Mouse (Mus musculus) adipose tissue, adult 10 weeks (tissue): ENCODE measurements around the gene Olfr376. TPM values are rescaled to one million over a fixed set of nuclear protein-coding genes. Genes with fewer than 3 reads are reported as not detected.

ENCODE experiments used
- polyA plus RNA-seq: library from polyadenylated mRNA; stranded (reverse); fragments of 350-450 nt; fragmentation: Illumina TruSeq; extraction: RNeasy Lipid Tissue Mini Kit (QIAGEN cat#74804); gene quantifications from one replicate; pipeline ENCODE4 v1.2.3, GENCODE M21; 2014; ENCODE audit warnings: low read depth, low replicate concordance

Olfr376 gene
- polyA plus RNA-seq = not detected

DNA sequence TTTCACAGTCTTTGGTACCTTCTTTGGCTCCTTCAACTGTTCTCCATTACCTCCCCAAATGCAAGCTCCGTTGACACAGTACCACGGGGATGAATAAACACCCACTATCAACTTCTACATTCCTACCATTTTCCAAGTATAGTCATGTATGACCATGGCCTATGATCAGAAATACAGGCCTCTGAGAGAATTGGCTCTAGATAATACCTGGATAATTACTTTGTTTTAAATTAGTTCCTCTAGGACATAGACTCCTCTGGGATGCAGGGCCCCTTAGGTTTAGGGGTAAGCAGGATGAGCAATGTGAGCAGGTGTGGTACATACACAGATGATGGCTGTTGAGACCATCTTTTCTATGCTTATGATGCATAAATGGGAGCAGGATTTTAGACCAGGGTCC lies at the start of gene Olfr376:
Olfr376 (plus strand) TSS at position 301 of the 400 bp plus-strand sequence.

DNA sequence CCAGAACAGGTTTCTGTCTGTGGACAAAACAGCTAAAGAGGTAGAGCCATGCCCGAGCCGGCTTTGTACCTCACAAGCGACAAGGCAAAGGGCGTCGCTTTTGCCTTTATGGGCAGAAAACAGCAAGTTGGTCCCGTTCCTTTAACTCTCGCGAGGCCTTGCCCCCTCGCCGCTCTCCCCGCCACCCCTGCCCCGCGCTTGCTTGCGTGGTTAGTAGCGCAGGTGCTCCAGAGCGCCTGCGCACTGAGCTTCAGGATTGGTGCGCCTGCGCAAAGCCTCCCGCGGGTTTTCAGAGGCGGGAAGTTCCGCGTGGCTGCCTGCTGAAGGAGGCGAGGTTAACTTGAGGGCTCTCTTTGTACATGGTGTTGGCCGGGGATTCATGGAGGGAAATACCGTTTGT lies 41.6 kb upstream of the Olfr376 start, which contains the start of the genes Aspa, Gm49340 and Spata22:
Aspa (minus strand) TSS at position 155 of the 400 bp plus-strand sequence.
Gm49340 (plus strand) TSS at position 300 of the 400 bp plus-strand sequence.
Spata22 (plus strand) TSS at position 300 of the 400 bp plus-strand sequence.

DNA sequence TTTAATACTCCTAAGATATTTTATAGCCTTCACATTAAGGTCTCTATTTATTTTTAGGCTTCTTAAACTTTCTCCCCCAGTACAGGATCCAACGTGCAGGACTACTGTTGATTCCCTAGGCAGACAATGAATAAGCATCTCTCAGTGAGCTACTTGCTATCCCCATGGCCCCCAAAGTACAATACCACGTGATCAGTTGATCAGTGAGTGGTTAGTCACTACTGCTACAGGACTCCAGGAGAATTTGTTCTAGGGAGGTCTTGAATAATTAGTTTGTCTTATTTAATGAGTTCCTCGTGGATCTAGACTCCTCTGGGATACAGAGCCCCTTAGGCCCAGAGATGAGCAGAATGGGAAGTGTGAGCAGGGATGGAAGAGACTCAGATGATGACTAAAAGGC lies 20.6 kb upstream of the Olfr376 start, which contains the start of gene Olfr20:
Olfr20 (plus strand) TSS at position 301 of the 400 bp plus-strand sequence.

DNA sequence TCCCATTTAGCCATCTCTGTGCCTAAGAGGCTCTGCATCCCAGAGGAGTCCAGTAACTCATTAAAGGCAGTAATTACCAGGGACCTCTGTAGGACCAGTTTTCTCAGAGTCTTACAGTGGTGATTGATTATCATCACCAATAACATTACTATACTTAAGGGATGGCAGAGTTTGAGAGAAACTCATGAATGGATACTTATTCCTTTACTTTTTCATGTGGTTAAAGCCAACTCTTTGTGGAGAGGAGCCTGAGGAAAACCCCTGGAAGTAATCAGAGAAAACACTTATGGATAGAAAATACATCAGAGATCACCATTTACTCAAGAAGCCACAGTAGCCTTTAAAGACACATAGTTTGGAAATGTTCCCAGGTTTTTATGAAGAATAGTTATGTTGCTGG lies 28.5 kb downstream of the Olfr376 start, which contains the start of gene Olfr1:
Olfr1 (minus strand) TSS at position 101 of the 400 bp plus-strand sequence.

Other genes starting within 250 kb of the Olfr376 start
- gene Haspin, start 233.0 kb upstream of the Olfr376 start, polyA plus RNA-seq = 10.4 TPM
- 1.6 TPM for gene P2rx5, start 210.8 kb upstream of the Olfr376 start, polyA plus RNA-seq
- 44.9 TPM for gene Emc6, start 194.2 kb upstream of the Olfr376 start, polyA plus RNA-seq
- 64.3 TPM for gene Tax1bp3, start 194.2 kb upstream of the Olfr376 start, polyA plus RNA-seq
- gene Ctns, start 172.2 kb upstream of the Olfr376 start, polyA plus RNA-seq = 20.0 TPM
- 11.0 TPM for gene Shpk, start 171.8 kb upstream of the Olfr376 start, polyA plus RNA-seq
- gene Trpv1, start 137.0 kb upstream of the Olfr376 start, polyA plus RNA-seq = 1.3 TPM
- gene Trpv3, start 103.9 kb upstream of the Olfr376 start, polyA plus RNA-seq = 0.46 TPM
- 16.7 TPM for gene Aspa, start 41.6 kb upstream of the Olfr376 start, polyA plus RNA-seq
- not detected for gene Gm49340, start 41.5 kb upstream of the Olfr376 start, polyA plus RNA-seq
- 1.6 TPM for gene Spata22, start 41.5 kb upstream of the Olfr376 start, polyA plus RNA-seq
- gene Olfr20, start 20.5 kb upstream of the Olfr376 start, polyA plus RNA-seq = not detected
- gene Olfr1, start 28.4 kb downstream of the Olfr376 start, polyA plus RNA-seq = not detected
- gene Olfr378, start 57.2 kb downstream of the Olfr376 start, polyA plus RNA-seq = not detected
- not detected for gene Olfr380, start 86.3 kb downstream of the Olfr376 start, polyA plus RNA-seq
- not detected for gene Olfr381, start 120.4 kb downstream of the Olfr376 start, polyA plus RNA-seq
- not detected for gene Olfr382, start 146.0 kb downstream of the Olfr376 start, polyA plus RNA-seq
- not detected for gene Olfr385, start 221.8 kb downstream of the Olfr376 start, polyA plus RNA-seq
- not detected for gene Olfr384, start 227.3 kb downstream of the Olfr376 start, polyA plus RNA-seq